Mouse (Mus musculus) stomach, embryonic 16.5 days (tissue): Measurements from ENCODE around the gene Keap1. TPM values are rescaled to one million over a fixed set of nuclear protein-coding genes. Genes with fewer than 3 reads are reported as not detected.

Experiments used
- ATAC-seq: fragments of 200-750 bp; cut with Nextera tagmentation; 2 replicates; pipeline ENCODE4 v1.8.0; 2017; ENCODE audit warnings: moderate number of reproducible peaks, moderate TSS enrichment; ENCODE audit not compliant: insufficient read depth, low FRiP score
- H3K27ac ChIP-seq: fragments of 300-500 bp; sonication (generic); 2 replicates; pipeline ENCODE4 v1.5.1; 2014; ENCODE audit warnings: low read length
- H3K27me3 ChIP-seq: fragments of 300-500 bp; sonication (generic); 2 replicates; pipeline ENCODE4 v1.6.1; 2014; ENCODE audit warnings: low read length, control low read depth, mixed read lengths; ENCODE audit not compliant: control insufficient read depth, insufficient read depth
- H3K36me3 ChIP-seq: fragments of 300-500 bp; sonication (generic); 2 replicates; pipeline ENCODE4 v1.6.1; 2014; ENCODE audit warnings: low read length; ENCODE audit not compliant: control insufficient read depth, insufficient read depth
- H3K4me1 ChIP-seq: fragments of 300-500 bp; sonication (generic); 2 replicates; pipeline ENCODE4 v1.6.1; 2014; ENCODE audit warnings: low read length, control low read depth, mixed read lengths; ENCODE audit not compliant: control insufficient read depth, insufficient read depth
- H3K4me2 ChIP-seq: fragments of 300-500 bp; sonication (generic); 2 replicates; pipeline ENCODE4 v1.6.1; 2014; ENCODE audit warnings: low read depth, low read length, mixed read lengths
- H3K4me3 ChIP-seq: fragments of 300-500 bp; sonication (generic); replicated peaks from 2 replicates; pipeline ENCODE4 v1.5.1; 2014; ENCODE audit warnings: mild to moderate bottlenecking, low read length
- H3K9ac ChIP-seq: fragments of 300-500 bp; sonication (generic); 2 replicates; pipeline ENCODE4 v1.6.1; 2014; ENCODE audit warnings: low read length
- H3K9me3 ChIP-seq: fragments of 300-500 bp; sonication (generic); replicated peaks from 2 replicates; pipeline ENCODE4 v1.6.1; 2016; ENCODE audit warnings: low read length, control low read depth; ENCODE audit not compliant: control insufficient read depth
- WGBS: fragments of 180-500 bp; shearing (Covaris S2); extraction: QIAGEN DNeasy Blood & Tissue Kit; methylation state at CpG from one replicate; pipeline ENCODE4 v1.1.7; 2014; 5-methylcytosine and 5-hydroxymethylcytosine counted together
- polyA plus RNA-seq: library from polyadenylated mRNA; unstranded; fragments of >200 nt; fragmentation: Nextera tagmentation; extraction: Ambion mirVana; gene quantifications from 2 replicates; pipeline ENCODE4 v1.2.1, GENCODE M21; 2015

The Keap1 gene
- 52.5 and 56.4 TPM in 2 replicates for polyA plus RNA-seq

- 0 out of 2 replicates have a peak, but pooled peaks cover 3% of the 10 kb centered on the region for H3K36me3 ChIP-seq
- peaks cover 13% of the 10 kb centered on the region for H3K27me3 ChIP-seq
- peak within 1 kb of the TSS; percentile 98 for H3K9ac ChIP-seq
- peak within 1 kb of the TSS; percentile 93 for H3K27ac ChIP-seq
- WGBS: under 1% methylated on average over 80 of the region's 90 CpGs
- H3K4me2 ChIP-seq: peak within 1 kb of the TSS; percentile 85
- peak within 1 kb of the TSS; percentile 91 for H3K4me3 ChIP-seq
- peak; percentile 91 for ATAC-seq
- 0 out of 2 replicates have a peak, but pooled peaks cover 5% of the 10 kb centered on the region for H3K9me3 ChIP-seq
- H3K4me1 ChIP-seq: peaks cover 17% of the 10 kb centered on the region
These were observed at the start of gene Keap1 for GRCm38 (mm10) chr9:21238733-21239464. Gene Keap1, minus strand, starts transcription at chr9:21239361.

- Histone ChIP-seq H3K4me3 (peak overlapping the region; percentile 77), H3K27me3 (no peaks in the 10 kb centered on the region), H3K4me2 (peak overlapping the region; percentile 73), H3K36me3 (peaks cover 4% of the 10 kb centered on the region; the same call in 1 of the 2 replicates), H3K27ac (peak overlapping the region; percentile 89), H3K9ac (peak overlapping the region; percentile 61), H3K4me1 (peaks cover 27% of the 10 kb centered on the region), H3K9me3 (no peaks in the 10 kb centered on the region)
- ATAC-seq: no peak
- WGBS: 68% methylated on average over 13 of the region's 13 CpGs
These were observed 49.5 kb upstream of the Keap1 start for GRCm38 (mm10) chr9:21288404-21289336.

- Histone ChIP-seq H3K9ac (peak within 1 kb of the TSS; percentile 80), H3K4me2 (peak within 1 kb of the TSS; percentile 73), H3K36me3 (peaks cover 5% of the 10 kb centered on the region; the same call in 1 of the 2 replicates), H3K4me3 (peak within 1 kb of the TSS; percentile 77), H3K9me3 (no peaks in the 10 kb centered on the region), H3K27ac (peak within 1 kb of the TSS; percentile 90), H3K4me1 (peaks cover 27% of the 10 kb centered on the region), H3K27me3 (no peaks in the 10 kb centered on the region)
- peak; percentile 82 for ATAC-seq
- under 1% methylated on average over 59 of the region's 59 CpGs for WGBS
These were observed 48.6 kb upstream of the Keap1 start, which contains the start of gene Kri1 for GRCm38 (mm10) chr9:21287571-21288402. Gene Kri1, minus strand, starts transcription at chr9:21287969.

GRCm38 (mm10) chr9:21286753-21287152 lies 47.6 kb upstream of the Keap1 start:
- peak overlapping the region; percentile 58 for H3K4me2 ChIP-seq
- peak overlapping the region; percentile 80 for H3K9ac ChIP-seq
- H3K4me1 ChIP-seq: peaks cover 27% of the 10 kb centered on the region
- peak overlapping the region; percentile 77 for H3K4me3 ChIP-seq
- H3K27ac ChIP-seq: no peak overlapping the region
- no peak for ATAC-seq
- H3K36me3 ChIP-seq: peaks cover 5% of the 10 kb centered on the region; the same call in 1 of the 2 replicates
- WGBS: 61% methylated on average over 3 of the region's 3 CpGs
- H3K9me3 ChIP-seq: no peaks in the 10 kb centered on the region
- no peaks in the 10 kb centered on the region for H3K27me3 ChIP-seq

GRCm38 (mm10) chr9:21283994-21284393 lies 44.8 kb upstream of the Keap1 start:
- H3K4me1 ChIP-seq: peaks cover 17% of the 10 kb centered on the region
- no peak overlapping the region for H3K27ac ChIP-seq
- no peak for ATAC-seq
- no peaks in the 10 kb centered on the region for H3K9me3 ChIP-seq
- H3K27me3 ChIP-seq: no peaks in the 10 kb centered on the region
- no peak overlapping the region for H3K4me2 ChIP-seq
- H3K9ac ChIP-seq: no peak overlapping the region
- H3K4me3 ChIP-seq: no peak overlapping the region
- WGBS: 79% methylated on average over 3 of the region's 3 CpGs
- H3K36me3 ChIP-seq: peaks cover 17% of the 10 kb centered on the region

- no peaks in the 10 kb centered on the region for H3K9me3 ChIP-seq
- H3K4me3 ChIP-seq: no peak overlapping the region
- WGBS: 89% methylated on average over 5 of the region's 5 CpGs
- H3K27me3 ChIP-seq: no peaks in the 10 kb centered on the region
- no peak overlapping the region for H3K9ac ChIP-seq
- H3K36me3 ChIP-seq: peaks cover 18% of the 10 kb centered on the region
- H3K4me1 ChIP-seq: peaks cover 14% of the 10 kb centered on the region
- no peak for ATAC-seq
- no peak overlapping the region for H3K4me2 ChIP-seq
- no peak overlapping the region for H3K27ac ChIP-seq
These were observed 44.4 kb upstream of the Keap1 start for GRCm38 (mm10) chr9:21283591-21283990.

GRCm38 (mm10) chr9:21277776-21278175 lies 38.6 kb upstream of the Keap1 start:
- no peaks in the 10 kb centered on the region for H3K27me3 ChIP-seq
- 89% methylated on average over 5 of the region's 5 CpGs for WGBS
- no peak for ATAC-seq
- no peak overlapping the region for H3K4me2 ChIP-seq
- no peak overlapping the region for H3K4me3 ChIP-seq
- H3K9ac ChIP-seq: no peak overlapping the region
- H3K4me1 ChIP-seq: no peaks in the 10 kb centered on the region
- H3K27ac ChIP-seq: no peak overlapping the region
- H3K9me3 ChIP-seq: no peaks in the 10 kb centered on the region
- H3K36me3 ChIP-seq: peaks cover 44% of the 10 kb centered on the region

- Histone ChIP-seq H3K27me3 (no peaks in the 10 kb centered on the region), H3K27ac (no peak overlapping the region), H3K4me1 (no peaks in the 10 kb centered on the region), H3K4me3 (no peak overlapping the region), H3K36me3 (peaks cover 47% of the 10 kb centered on the region), H3K9ac (no peak overlapping the region), H3K4me2 (no peak overlapping the region), H3K9me3 (no peaks in the 10 kb centered on the region)
- 91% methylated on average over 8 of the region's 8 CpGs for WGBS
- no peak; the same call in 1 of the 2 replicates for ATAC-seq
These were observed 37.1 kb upstream of the Keap1 start for GRCm38 (mm10) chr9:21276307-21276706.
